Mouse (Mus musculus): ENCODE measurements around the gene Sat1.
"Not testable (repeated sequence)": the region's sequence is repeated elsewhere in the genome, so short reads cannot be mapped to it uniquely, and the experiment has no call there.

The Sat1 gene

GRCm38 (mm10) chrX:155216271-155216670, at the start of gene Sat1:
TSS of gene Sat1 (minus strand) at chrX:155216449.
- DNase-seq (ENCODE audit: low spot score), result peak; percentile 90

DNA sequence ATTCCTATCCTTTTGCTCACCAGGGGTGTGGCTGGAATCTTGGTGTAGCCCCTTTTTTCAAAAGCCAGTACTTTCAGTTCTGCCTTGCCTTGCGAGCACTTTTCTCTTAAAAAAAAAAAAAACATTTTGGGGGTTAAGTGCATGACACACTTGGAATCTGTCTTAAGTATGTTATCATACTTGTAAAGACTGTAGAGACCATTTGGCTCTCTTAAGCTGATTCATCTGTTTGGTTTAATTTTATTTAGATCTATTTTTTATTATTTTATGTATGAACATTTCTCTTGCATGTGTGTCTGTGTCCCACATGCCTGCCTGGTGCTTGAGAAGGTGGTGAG, 46.6 kb upstream of the Sat1 start:
- DNase-seq (ENCODE audit: low spot score), result no peak

DNA sequence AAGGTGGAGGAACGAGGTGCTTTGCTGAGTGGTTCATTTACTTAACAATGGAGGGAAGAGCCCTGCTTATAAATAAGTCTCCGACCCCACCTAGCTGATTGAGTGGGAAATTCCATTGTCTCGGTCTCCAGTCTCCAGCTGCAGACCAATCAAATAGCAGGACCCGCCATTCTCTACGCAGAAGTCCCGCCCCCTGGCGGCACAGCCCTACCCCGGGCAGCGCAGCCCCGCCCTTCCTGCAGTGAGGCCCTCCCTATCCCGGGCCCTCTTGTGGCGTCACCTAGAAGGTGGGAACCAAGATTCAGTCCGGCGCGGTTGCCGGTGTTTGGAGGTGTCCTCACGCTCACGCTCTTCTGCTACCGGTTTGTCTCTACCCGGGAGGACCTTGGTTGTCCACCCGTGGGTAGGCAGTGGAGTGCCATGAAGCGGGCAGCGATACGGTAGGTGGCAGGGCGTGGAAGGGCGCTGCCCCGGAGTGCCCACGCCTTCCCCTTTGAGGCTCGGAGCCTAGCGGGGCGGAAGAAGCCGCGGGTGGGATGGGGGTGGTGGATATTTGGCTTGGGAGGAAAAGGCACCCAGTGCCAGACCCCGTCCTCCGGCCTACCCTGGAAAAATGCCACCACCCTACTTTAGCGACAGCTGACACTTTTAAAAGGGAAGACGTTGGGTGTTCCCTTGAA, 46.1 kb upstream of the Sat1 start, which contains the start of gene Acot9:
Acot9 (plus strand) TSS at position 209 of the 680 bp plus-strand sequence.
- DNase-seq (ENCODE audit: low spot score), result peak; percentile 88

GRCm38 (mm10) chrX:155256856-155257255, 40.6 kb upstream of the Sat1 start:
- DNase-seq (ENCODE audit: low spot score), result no peak

DNA sequence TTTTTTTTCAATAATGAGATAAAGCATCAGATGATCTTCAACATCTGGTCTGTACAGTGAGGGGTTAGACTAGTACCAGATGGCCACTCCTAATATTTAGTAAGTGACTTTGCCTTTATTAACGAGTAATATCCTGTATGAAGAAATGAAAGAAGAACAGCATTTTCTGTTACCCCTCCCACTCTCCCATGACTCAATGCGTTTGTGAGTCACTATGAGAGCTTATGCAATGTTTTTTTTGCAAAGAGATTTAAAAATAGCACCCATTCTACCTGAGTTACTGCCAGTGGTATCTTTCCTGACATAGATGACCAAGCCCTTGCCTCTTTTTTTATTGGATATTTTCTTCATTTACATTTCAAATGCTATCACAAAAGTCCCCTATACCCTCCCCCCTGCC, 2.0 kb upstream of the Sat1 start:
- DNase-seq (ENCODE audit: low spot score), result no peak

DNA sequence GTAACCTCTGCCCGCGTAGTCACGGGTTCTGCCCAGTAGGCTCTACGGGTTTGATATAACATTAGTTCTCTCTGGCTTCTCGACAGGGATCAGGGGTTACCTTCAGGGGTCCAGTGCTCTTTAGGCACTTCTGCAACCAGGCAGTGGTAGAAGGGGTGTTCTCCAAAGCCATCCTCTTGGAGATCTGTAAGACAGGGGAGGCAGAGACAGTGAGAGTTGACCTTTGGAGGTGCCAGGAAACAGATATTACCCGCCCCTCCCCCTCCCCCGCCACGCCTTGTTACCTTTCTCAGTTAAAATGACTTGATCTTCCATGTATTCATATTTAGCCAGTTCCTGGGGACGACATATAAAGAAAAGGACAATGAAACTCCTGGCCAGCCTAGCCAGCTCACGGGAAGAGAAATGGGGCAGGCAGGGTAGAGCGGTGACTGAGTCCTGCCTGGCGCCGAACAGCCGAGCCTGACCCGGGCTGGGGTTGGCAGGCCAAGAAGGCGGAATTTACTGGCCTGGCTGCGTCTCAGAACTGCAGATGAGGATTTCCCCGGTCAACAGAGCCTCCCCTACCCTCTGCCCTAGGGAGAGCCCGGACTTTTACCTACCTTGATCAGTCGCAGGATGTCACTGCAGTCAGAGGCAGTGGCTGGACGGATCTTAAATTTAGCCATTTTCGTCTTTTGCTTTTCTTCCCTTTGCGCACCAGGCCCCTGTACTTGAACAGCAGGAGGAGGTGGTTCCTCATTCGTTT, 574 bp downstream of the Sat1 start:
- DNase-seq (ENCODE audit: low spot score), result peak; percentile 25

DNA sequence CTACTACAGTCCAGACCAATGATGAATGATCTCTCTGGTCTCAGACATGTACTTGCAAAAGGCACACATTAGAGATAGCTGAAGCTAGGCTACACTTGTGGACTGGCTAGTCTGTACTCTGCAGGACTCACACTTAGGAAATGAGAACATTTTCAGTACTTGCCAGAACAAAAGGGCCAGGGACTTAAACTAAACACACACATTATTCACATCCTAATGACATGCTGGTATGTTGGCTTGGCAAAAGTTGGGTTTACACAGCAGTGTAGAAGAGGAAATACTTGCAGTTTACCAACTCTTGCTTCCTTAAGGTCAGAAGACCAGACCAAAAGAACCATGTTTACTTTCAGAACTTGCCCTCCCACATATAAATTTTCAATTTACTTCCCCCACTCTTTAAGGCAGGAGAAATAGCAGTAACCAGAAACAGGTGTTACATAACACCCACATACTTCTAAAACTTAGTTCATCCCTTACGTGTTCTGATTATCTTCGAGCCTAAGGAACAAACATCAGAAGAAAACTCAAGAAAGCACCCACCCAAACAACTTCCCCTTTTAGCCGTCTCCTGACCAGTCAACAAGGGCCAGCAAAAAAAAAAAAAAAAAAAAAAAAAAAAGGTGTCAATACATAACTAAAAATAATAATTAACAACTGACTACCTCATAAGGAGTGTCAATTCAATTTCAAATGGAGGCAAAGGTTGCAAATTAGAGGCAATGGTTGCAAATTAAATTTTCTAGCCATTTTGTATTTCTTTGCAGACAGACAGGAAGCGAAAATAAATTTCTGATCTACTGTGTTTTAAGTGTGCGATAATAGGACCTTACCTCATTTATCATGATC, 1.7 kb downstream of the Sat1 start:
- DNase-seq (ENCODE audit: low spot score), result no peak

GRCm38 (mm10) chrX:155208671-155209070, 7.6 kb downstream of the Sat1 start:
- no peak for DNase-seq (ENCODE audit: low spot score)

DNA sequence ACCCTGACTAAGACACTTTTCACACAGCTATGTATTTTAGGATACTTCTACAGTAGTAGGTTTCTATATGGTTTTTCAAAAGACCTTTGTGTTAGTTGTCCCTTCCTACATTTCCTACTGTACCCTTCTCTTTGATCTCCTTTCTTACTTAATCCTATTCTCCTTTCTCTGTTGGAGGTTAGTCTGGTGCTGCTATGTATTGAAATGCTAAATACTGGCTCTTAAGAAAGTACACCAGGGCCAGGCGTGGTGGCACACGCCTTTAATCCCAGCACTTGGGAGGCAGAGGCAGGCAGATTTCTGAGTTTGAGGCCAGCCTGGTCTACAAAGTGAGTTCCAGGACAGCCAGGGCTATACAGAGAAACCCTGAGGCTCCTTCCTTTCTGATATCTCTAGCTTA, 10.8 kb downstream of the Sat1 start:
- not testable (repeated sequence) for DNase-seq (ENCODE audit: low spot score)

GRCm38 (mm10) chrX:155202406-155203305, 13.6 kb downstream of the Sat1 start:
- DNase-seq (ENCODE audit: low spot score), result no peak

DNA sequence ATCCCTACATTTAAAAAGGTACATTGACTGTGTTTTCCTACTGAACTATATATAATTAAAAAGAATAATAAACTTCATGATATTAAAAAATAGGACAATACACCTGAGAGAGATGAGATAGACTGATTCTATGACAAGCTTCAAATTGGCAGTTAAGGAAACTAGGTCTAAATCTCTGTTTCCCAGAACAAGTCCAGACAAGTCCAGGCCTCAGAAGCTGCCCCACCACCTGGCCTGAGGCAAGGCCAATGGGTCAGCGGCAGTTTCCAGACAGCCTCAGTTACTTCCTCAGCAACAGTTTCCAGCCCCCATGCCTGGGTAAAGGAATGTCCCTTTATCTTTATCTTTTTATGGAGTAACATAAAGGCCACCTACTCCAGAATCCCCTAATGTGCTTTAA, 14.4 kb downstream of the Sat1 start:
- DNase-seq (ENCODE audit: low spot score), result no peak

DNA sequence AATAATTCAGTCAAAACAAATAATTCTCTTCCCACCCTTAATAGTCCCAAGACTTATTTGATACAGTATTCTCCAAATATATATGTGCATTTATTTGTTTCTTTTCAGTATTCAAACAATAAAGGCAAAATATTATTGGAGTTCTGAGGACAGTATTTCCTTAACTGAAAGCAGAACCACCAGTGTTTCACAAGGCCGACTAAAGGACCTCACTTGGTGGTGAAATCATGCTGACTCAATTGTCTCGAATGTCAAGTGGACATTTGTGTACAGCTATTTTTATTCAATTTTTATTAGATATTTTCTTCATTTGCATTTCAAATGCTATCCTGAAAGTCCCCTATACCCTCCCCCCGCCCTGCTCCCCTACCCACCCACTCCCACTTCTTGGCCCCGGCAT, 21.3 kb downstream of the Sat1 start:
- no peak for DNase-seq (ENCODE audit: low spot score)

GRCm38 (mm10) chrX:155193732-155194443, 22.4 kb downstream of the Sat1 start:
- DNase-seq (ENCODE audit: low spot score), result no peak

DNA sequence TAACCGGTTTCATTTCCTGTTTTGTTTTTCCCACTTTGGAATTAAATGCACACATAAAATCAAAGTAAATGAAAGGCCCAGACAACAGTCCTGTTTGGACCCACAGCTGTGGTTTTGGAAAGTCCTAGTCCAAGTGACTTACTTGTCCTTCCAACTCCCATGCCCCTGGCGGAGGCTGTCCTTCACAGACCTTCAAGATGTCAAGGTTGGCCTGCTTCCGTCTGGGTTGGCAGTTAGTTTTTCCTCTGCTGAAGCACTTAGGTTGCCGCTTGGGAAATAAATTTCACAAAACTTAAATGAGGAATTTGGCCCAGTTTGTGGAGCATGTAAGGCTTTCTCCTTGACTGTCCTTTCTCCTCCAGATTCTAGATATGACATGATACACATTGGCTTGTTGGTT, 24.3 kb downstream of the Sat1 start:
- DNase-seq (ENCODE audit: low spot score), result no peak

GRCm38 (mm10) chrX:155177640-155178039, 38.6 kb downstream of the Sat1 start:
- DNase-seq (ENCODE audit: low spot score), result no peak

- no peak for DNase-seq (ENCODE audit: low spot score)
Measured at GRCm38 (mm10) chrX:155177230-155177629, 39.0 kb downstream of the Sat1 start.

- no peak for DNase-seq (ENCODE audit: low spot score)
Measured at GRCm38 (mm10) chrX:155175568-155175967, 40.7 kb downstream of the Sat1 start.

DNA sequence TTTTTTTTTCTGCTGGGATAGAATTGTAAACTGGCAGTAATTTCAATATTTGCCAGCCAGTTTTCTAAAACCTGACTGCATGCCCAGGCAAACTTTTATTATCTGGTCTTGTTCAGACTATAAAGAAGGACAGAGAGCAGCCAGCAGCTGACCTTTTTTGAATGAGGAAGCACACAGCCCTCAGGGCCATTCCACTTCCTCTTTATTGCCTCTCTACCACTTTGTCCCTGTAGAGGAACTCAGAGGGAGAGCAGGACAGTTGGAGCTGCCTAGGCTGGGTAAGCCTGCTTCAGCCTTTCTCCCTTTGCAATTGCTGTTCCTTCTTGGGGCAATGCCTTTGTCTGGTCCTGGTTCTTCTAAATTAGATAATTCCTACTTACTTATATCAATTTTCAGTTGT, 43.9 kb downstream of the Sat1 start:
- DNase-seq (ENCODE audit: low spot score), result no peak

- no peak for DNase-seq (ENCODE audit: low spot score)
Measured at GRCm38 (mm10) chrX:155171754-155172153, 44.5 kb downstream of the Sat1 start.

GRCm38 (mm10) chrX:155169886-155170285, 46.4 kb downstream of the Sat1 start:
- DNase-seq (ENCODE audit: low spot score), result no peak

DNA sequence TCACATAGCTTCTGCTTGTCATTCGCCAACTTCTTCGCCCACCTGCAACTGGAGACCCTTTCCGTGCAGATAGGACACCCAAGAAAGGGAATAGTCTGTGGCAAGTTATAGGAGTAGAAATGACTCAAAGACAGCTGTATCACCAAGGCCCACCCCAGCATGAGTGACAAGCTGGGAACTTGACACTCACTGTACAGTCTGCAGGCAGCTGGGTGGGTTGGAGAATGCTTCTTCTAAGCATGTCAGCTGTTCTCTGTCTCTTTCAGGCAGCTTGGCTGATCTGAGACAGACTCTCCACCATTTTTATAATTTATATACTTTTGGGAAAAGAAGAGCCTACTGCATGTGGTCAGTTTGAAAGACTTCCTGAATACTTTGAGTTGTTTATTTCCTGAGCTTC, 48.6 kb downstream of the Sat1 start:
- DNase-seq (ENCODE audit: low spot score), result no peak

Measured in MN1 (cell line).